Mouse (Mus musculus) kidney, postnatal 0 days (tissue): ENCODE measurements around the gene Kazald1. TPM values are rescaled to one million over a fixed set of nuclear protein-coding genes. Genes with fewer than 3 reads are reported as not detected.

Experiments used
- ATAC-seq: fragments of 200-750 bp; cut with Nextera tagmentation; replicated peaks from 2 replicates; pipeline ENCODE4 v1.8.0; 2017; ENCODE audit warnings: low read depth, moderate number of reproducible peaks, moderate TSS enrichment, moderate library complexity; ENCODE audit not compliant: low FRiP score
- DNase-seq: peaks from one replicate; pipeline ENCODE4 v3.0.0-alpha.2; 2016; ENCODE audit warnings: low spot score
- H3K27ac ChIP-seq: fragments of 300-500 bp; sonication (generic); 2 replicates; pipeline ENCODE4 v1.5.1; 2014; ENCODE audit warnings: mild to moderate bottlenecking
- H3K27me3 ChIP-seq: fragments of 300-500 bp; sonication (generic); 2 replicates; pipeline ENCODE4 v1.6.1; 2014; ENCODE audit warnings: low read length, mixed read lengths; ENCODE audit not compliant: insufficient read depth
- H3K36me3 ChIP-seq: fragments of 300-500 bp; sonication (generic); 2 replicates; pipeline ENCODE4 v1.6.1; 2014; ENCODE audit warnings: low read length, mixed read lengths; ENCODE audit not compliant: insufficient read depth
- H3K4me1 ChIP-seq: fragments of 300-500 bp; sonication (generic); replicated peaks from 2 replicates; pipeline ENCODE4 v1.6.1; 2014; ENCODE audit warnings: antibody characterized with exemption, low read length, mixed read lengths; ENCODE audit not compliant: insufficient read depth
- H3K4me2 ChIP-seq: fragments of 300-500 bp; sonication (generic); 2 replicates; pipeline ENCODE4 v1.6.1; 2014; ENCODE audit warnings: mild to moderate bottlenecking, low read length, moderate library complexity, mixed read lengths
- H3K4me3 ChIP-seq: fragments of 300-500 bp; sonication (generic); replicated peaks from 2 replicates; pipeline ENCODE4 v1.5.1; 2014; ENCODE audit warnings: low read depth, low read length
- H3K9ac ChIP-seq: fragments of 300-500 bp; sonication (generic); 2 replicates; pipeline ENCODE4 v1.6.1; 2014; ENCODE audit warnings: low read depth, low read length
- H3K9me3 ChIP-seq: fragments of 300-500 bp; sonication (generic); replicated peaks from 2 replicates; pipeline ENCODE4 v1.6.1; 2016; ENCODE audit warnings: low read length, inconsistent platforms, mixed read lengths
- CTCF ChIP-seq: IDR thresholded peaks from 2 replicates; pipeline ENCODE4 v1.5.1; 2016; ENCODE audit warnings: antibody characterized with exemption, low read depth, mild to moderate bottlenecking, moderate library complexity
- WGBS: fragments of 180-500 bp; shearing (Covaris S2); extraction: QIAGEN DNeasy Blood & Tissue Kit; methylation state at CpG from one replicate; pipeline ENCODE4 v1.1.7; 2014; 5-methylcytosine and 5-hydroxymethylcytosine counted together
- polyA plus RNA-seq: library from polyadenylated mRNA; unstranded; fragments of >200 nt; fragmentation: Nextera tagmentation; extraction: Ambion mirVana; gene quantifications from 2 replicates; pipeline ENCODE4 v1.2.1, GENCODE M21; 2015

Gene Kazald1
- polyA plus RNA-seq, 1 experiment from 2014 or later = 23.6 TPM

- DNase-seq (peak; percentile 78), ATAC-seq (peak; percentile 47)
- Histone ChIP-seq H3K4me3 (peak overlapping the region; percentile 52), H3K4me2 (peak overlapping the region; percentile 91), H3K9ac (peak overlapping the region; percentile 64), H3K27me3 (0 out of 2 replicates have a peak, but pooled peaks cover 4% of the 10 kb centered on the region), H3K9me3 (no peaks in the 10 kb centered on the region), H3K27ac (peak overlapping the region; percentile 93), H3K4me1 (peaks cover 14% of the 10 kb centered on the region), H3K36me3 (peaks cover 18% of the 10 kb centered on the region; the same call in 1 of the 2 replicates)
- WGBS = 22% methylated on average over 11 of the region's 11 CpGs
- no peak for TF ChIP-seq CTCF
These were observed 27.0 kb upstream of the Kazald1 start for GRCm38 (mm10) chr19:45047935-45048643.

- ATAC-seq (no peak), DNase-seq (no peak)
- H3K9ac ChIP-seq = no peak overlapping the region
- no peaks in the 10 kb centered on the region for H3K9me3 ChIP-seq
- H3K4me2 ChIP-seq = peak overlapping the region; percentile 91
- H3K27me3 ChIP-seq = 0 out of 2 replicates have a peak, but pooled peaks cover 4% of the 10 kb centered on the region
- H3K36me3 ChIP-seq = peaks cover 20% of the 10 kb centered on the region; the same call in 1 of the 2 replicates
- peak overlapping the region; percentile 52 for H3K4me3 ChIP-seq
- WGBS = 70% methylated on average over 12 of the region's 12 CpGs
- TF ChIP-seq CTCF = no peak
- peaks cover 14% of the 10 kb centered on the region for H3K4me1 ChIP-seq
- peak overlapping the region; percentile 93 for H3K27ac ChIP-seq
These were observed 26.2 kb upstream of the Kazald1 start for GRCm38 (mm10) chr19:45048644-45049365.

GRCm38 (mm10) chr19:45049523-45049922 lies 25.5 kb upstream of the Kazald1 start:
- ATAC-seq (no peak), DNase-seq (no peak)
- peaks cover 14% of the 10 kb centered on the region for H3K4me1 ChIP-seq
- H3K4me3 ChIP-seq = no peak overlapping the region
- H3K4me2 ChIP-seq = no peak overlapping the region
- no peaks in the 10 kb centered on the region for H3K9me3 ChIP-seq
- 81% methylated on average over 9 of the region's 9 CpGs for WGBS
- H3K27me3 ChIP-seq = 0 out of 2 replicates have a peak, but pooled peaks cover 2% of the 10 kb centered on the region
- H3K36me3 ChIP-seq = peaks cover 24% of the 10 kb centered on the region; the same call in 1 of the 2 replicates
- no peak overlapping the region for H3K27ac ChIP-seq
- TF ChIP-seq CTCF = no peak
- no peak overlapping the region for H3K9ac ChIP-seq

GRCm38 (mm10) chr19:45053451-45053850 lies 21.6 kb upstream of the Kazald1 start:
- H3K4me3 ChIP-seq = no peak overlapping the region
- peaks cover 13% of the 10 kb centered on the region for H3K4me1 ChIP-seq
- no peaks in the 10 kb centered on the region for H3K9me3 ChIP-seq
- H3K27me3 ChIP-seq = no peaks in the 10 kb centered on the region
- WGBS = 77% methylated on average over 8 of the region's 8 CpGs
- no peak overlapping the region for H3K4me2 ChIP-seq
- ATAC-seq (no peak), DNase-seq (no peak)
- no peak overlapping the region for H3K9ac ChIP-seq
- H3K36me3 ChIP-seq = peaks cover 24% of the 10 kb centered on the region; the same call in 1 of the 2 replicates
- no peak for TF ChIP-seq CTCF
- no peak overlapping the region for H3K27ac ChIP-seq

- 80% methylated on average over 6 of the region's 6 CpGs for WGBS
- Histone ChIP-seq H3K36me3 (peaks cover 17% of the 10 kb centered on the region; the same call in 1 of the 2 replicates), H3K27ac (no peak overlapping the region), H3K4me3 (no peak overlapping the region), H3K4me2 (no peak overlapping the region), H3K9ac (no peak overlapping the region), H3K27me3 (no peaks in the 10 kb centered on the region), H3K4me1 (peaks cover 13% of the 10 kb centered on the region), H3K9me3 (no peaks in the 10 kb centered on the region)
- no peak for TF ChIP-seq CTCF
- no peak for ATAC-seq
- DNase-seq = no peak
These were observed 19.9 kb upstream of the Kazald1 start for GRCm38 (mm10) chr19:45054892-45055690.

- no peak overlapping the region for H3K9ac ChIP-seq
- WGBS = 34% methylated on average over 4 of the region's 4 CpGs
- H3K4me2 ChIP-seq = no peak overlapping the region
- ATAC-seq (no peak), DNase-seq (peak; percentile 92)
- H3K27ac ChIP-seq = 0 out of 2 replicates have a peak overlapping the region, but pooled peaks have one; percentile 90
- H3K4me3 ChIP-seq = no peak overlapping the region
- H3K27me3 ChIP-seq = no peaks in the 10 kb centered on the region
- peak; percentile 78 for TF ChIP-seq CTCF
- no peaks in the 10 kb centered on the region for H3K9me3 ChIP-seq
- peaks cover 13% of the 10 kb centered on the region for H3K4me1 ChIP-seq
- peaks cover 17% of the 10 kb centered on the region; the same call in 1 of the 2 replicates for H3K36me3 ChIP-seq
These were observed 18.7 kb upstream of the Kazald1 start for GRCm38 (mm10) chr19:45056364-45056763.
